Mouse (Mus musculus): ENCODE data around the gene Gm12253. TPM values are rescaled to one million over a fixed set of nuclear protein-coding genes. Genes with fewer than 3 reads are reported as not detected.

Gm12253 gene
- polyA plus RNA-seq, 1 experiment from 2014 or later, result not detected

DNA sequence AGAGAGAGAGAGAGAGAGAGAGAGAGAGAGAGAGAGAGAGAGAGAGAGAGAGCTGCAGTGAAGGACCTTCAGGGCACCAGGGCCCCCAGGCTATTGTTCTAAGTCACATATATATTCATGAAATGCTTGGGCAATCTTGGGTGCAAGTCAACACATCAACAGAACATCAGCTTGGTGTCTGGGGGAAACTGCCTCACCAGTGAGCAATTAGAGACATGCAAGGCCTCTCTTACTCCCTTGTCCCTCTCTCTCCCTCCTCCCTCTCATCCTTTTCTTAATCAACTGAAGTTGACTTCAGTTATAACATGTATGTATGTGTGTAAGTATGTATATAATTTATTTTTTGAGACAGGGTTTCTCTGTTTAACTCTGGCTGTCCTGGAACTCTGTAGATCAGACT is 29.8 kb downstream of the Gm12253 start, which contains the start of gene Olfr30:
Gene Olfr30, minus strand, starts transcription at position 101 of the 400 bp plus-strand sequence.
- H3K4me3 ChIP-seq (ENCODE audit: low read length), result no peak within 1 kb of the TSS
- H3K9me3 ChIP-seq (ENCODE audit: control insufficient read depth, low read length), result no peaks in the 10 kb centered on the region
- ATAC-seq (ENCODE audit: low FRiP score, low TSS enrichment), result no peak

More for the DNA sequence above, 29.8 kb downstream of the Gm12253 start, which contains the start of gene Olfr30:
- Histone ChIP-seq H3K4me1 (ENCODE audit: control insufficient read depth, insufficient read depth, low read length) (no peaks in the 10 kb centered on the region), H3K4me2 (replicated peaks; ENCODE audit: low read depth, low read length) (no peak within 1 kb of the TSS), H3K27me3 (ENCODE audit: control insufficient read depth, insufficient read depth, low read length) (no peaks in the 10 kb centered on the region), H3K36me3 (ENCODE audit: control insufficient read depth, insufficient read depth, low read length) (no peaks in the 10 kb centered on the region), H3K9ac (ENCODE audit: low read depth, low read length) (no peak within 1 kb of the TSS), H3K27ac (ENCODE audit: low read depth, low read length) (no peak within 1 kb of the TSS)

Other genes with a start within 250 kb of the Gm12253 start
- gene Igtp, start 233.0 kb upstream of the Gm12253 start, polyA plus RNA-seq (2014; fragmentation: Nextera tagmentation; extraction: Ambion mirVana), result 3.3 and 4.2 TPM in 2 replicates
- gene Irgm2, start 232.9 kb upstream of the Gm12253 start, polyA plus RNA-seq (2014; fragmentation: Nextera tagmentation; extraction: Ambion mirVana), result 0.84 and 1.9 TPM in 2 replicates
- not detected in 2 replicates for gene 4930438A08Rik, start 157.8 kb upstream of the Gm12253 start, polyA plus RNA-seq (2014; fragmentation: Nextera tagmentation; extraction: Ambion mirVana)
- gene Zfp692, start 125.5 kb upstream of the Gm12253 start, polyA plus RNA-seq (2014; fragmentation: Nextera tagmentation; extraction: Ambion mirVana), result 19.3 and 23.1 TPM in 2 replicates
- 34.4 and 34.5 TPM in 2 replicates for gene Zfp672, start 102.2 kb upstream of the Gm12253 start, polyA plus RNA-seq (2014; fragmentation: Nextera tagmentation; extraction: Ambion mirVana)
- 17.0 and 27.5 TPM in 2 replicates for gene Sh3bp5l, start 101.8 kb upstream of the Gm12253 start, polyA plus RNA-seq (2014; fragmentation: Nextera tagmentation; extraction: Ambion mirVana)
- gene Lypd8, start 53.5 kb upstream of the Gm12253 start, polyA plus RNA-seq (2014; fragmentation: Nextera tagmentation; extraction: Ambion mirVana), result not detected in 2 replicates
- 0.36 TPM in 1 of 2 replicates, not detected in the other for gene 1810065E05Rik, start 11.4 kb upstream of the Gm12253 start, polyA plus RNA-seq (2014; fragmentation: Nextera tagmentation; extraction: Ambion mirVana)
- gene Lypd9, start 20.4 kb downstream of the Gm12253 start, polyA plus RNA-seq (2014; fragmentation: Nextera tagmentation; extraction: Ambion mirVana), result not detected in 2 replicates
- gene Olfr30, start 29.7 kb downstream of the Gm12253 start, polyA plus RNA-seq (2014; fragmentation: Nextera tagmentation; extraction: Ambion mirVana), result not detected in 2 replicates
- gene Olfr332, start 60.0 kb downstream of the Gm12253 start, polyA plus RNA-seq (2014; fragmentation: Nextera tagmentation; extraction: Ambion mirVana), result 0.11 TPM in 1 of 2 replicates, not detected in the other
- not detected in 2 replicates for gene Olfr331, start 70.0 kb downstream of the Gm12253 start, polyA plus RNA-seq (2014; fragmentation: Nextera tagmentation; extraction: Ambion mirVana)
- gene Olfr330, start 102.3 kb downstream of the Gm12253 start, polyA plus RNA-seq (2014; fragmentation: Nextera tagmentation; extraction: Ambion mirVana), result not detected in 2 replicates
- not detected in 2 replicates for gene Olfr329-ps, start 113.9 kb downstream of the Gm12253 start, polyA plus RNA-seq (2014; fragmentation: Nextera tagmentation; extraction: Ambion mirVana)
- gene Olfr328, start 123.1 kb downstream of the Gm12253 start, polyA plus RNA-seq (2014; fragmentation: Nextera tagmentation; extraction: Ambion mirVana), result 0.07 and 0.18 TPM in 2 replicates
- not detected in 2 replicates for gene Olfr224, start 138.0 kb downstream of the Gm12253 start, polyA plus RNA-seq (2014; fragmentation: Nextera tagmentation; extraction: Ambion mirVana)
- gene Olfr325, start 145.2 kb downstream of the Gm12253 start, polyA plus RNA-seq (2014; fragmentation: Nextera tagmentation; extraction: Ambion mirVana), result not detected in 2 replicates
- gene Olfr324, start 162.6 kb downstream of the Gm12253 start, polyA plus RNA-seq (2014; fragmentation: Nextera tagmentation; extraction: Ambion mirVana), result not detected in 2 replicates
- gene 2210407C18Rik, start 183.5 kb downstream of the Gm12253 start, polyA plus RNA-seq (2014; fragmentation: Nextera tagmentation; extraction: Ambion mirVana), result not detected in 2 replicates
- not detected in 2 replicates for gene Olfr323, start 197.9 kb downstream of the Gm12253 start, polyA plus RNA-seq (2014; fragmentation: Nextera tagmentation; extraction: Ambion mirVana)
- not detected in 2 replicates for gene Trim58, start 207.9 kb downstream of the Gm12253 start, polyA plus RNA-seq (2014; fragmentation: Nextera tagmentation; extraction: Ambion mirVana)
- gene Olfr322, start 226.2 kb downstream of the Gm12253 start, polyA plus RNA-seq (2014; fragmentation: Nextera tagmentation; extraction: Ambion mirVana), result 0.07 TPM in 1 of 2 replicates, not detected in the other
- not detected in 2 replicates for gene Olfr320, start 248.5 kb downstream of the Gm12253 start, polyA plus RNA-seq (2014; fragmentation: Nextera tagmentation; extraction: Ambion mirVana)

Data from kidney, embryonic 14.5 days (tissue).